Mouse (Mus musculus): ENCODE data around the gene Dmac2. TPM values are rescaled to one million over a fixed set of nuclear protein-coding genes. Genes with fewer than 3 reads are reported as not detected.

Gene Dmac2
- polyA plus RNA-seq, 1 experiment from 2014 or later, result 56.1 TPM

DNA sequence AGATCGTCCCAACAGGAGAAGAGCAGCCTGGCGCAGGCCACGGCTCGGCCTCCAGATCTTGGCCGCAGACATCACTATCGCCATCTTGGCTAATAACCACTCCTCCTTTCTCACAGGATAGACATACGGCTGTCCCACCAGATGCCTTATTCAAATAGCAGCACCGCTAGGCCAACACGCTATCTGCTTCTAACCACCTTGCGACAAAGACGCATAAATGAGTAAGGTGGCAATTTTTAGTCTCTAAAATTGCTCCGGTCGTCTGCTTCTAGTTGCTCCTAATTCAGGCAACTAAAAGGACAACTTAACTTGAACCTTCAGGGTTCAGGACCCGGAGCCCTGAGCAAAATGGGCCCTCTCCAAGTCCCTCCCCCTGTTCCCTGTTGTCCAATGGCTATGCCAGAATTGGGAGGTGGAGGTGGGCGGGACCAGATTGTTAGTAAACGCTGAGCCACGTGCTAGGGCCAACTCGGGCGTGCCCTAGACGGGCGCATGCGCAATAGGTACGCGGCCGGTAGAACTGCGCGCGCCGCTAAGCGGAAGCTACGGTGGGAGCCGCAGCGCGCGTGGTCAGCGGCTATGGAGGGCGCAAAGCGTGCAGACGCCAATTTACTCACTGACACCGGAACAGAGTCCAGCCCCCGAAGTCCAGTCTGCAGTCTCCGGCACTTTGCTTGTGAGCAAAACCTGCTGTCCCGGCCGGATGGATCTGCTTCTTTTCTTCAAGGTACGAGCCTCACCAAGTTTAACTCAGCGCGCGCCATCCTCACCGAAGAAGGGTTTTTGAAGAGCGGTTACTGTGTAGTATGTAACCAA is 39.7 kb downstream of the Dmac2 start, which contains the start of the genes Bckdha and Exosc5:
Gene Bckdha (minus strand): TSS at position 325 of the 816 bp plus-strand sequence.
Gene Exosc5 (plus strand): TSS at position 508 of the 816 bp plus-strand sequence.
- ATAC-seq (replicated peaks; ENCODE audit: low FRiP score), result peak; percentile 99
- Histone ChIP-seq H3K27me3 (no peaks in the 10 kb centered on the region), H3K9me3 (replicated peaks) (no peaks in the 10 kb centered on the region), H3K4me1 (peaks cover 32% of the 10 kb centered on the region), H3K4me3 (replicated peaks) (peak within 1 kb of the TSS; percentile 72), H3K27ac (peak within 1 kb of the TSS; percentile 82), H3K36me3 (peaks cover 28% of the 10 kb centered on the region), H3K4me2 (peak within 1 kb of the TSS; percentile 84), H3K9ac (peak within 1 kb of the TSS; percentile 72)
- under 1% methylated on average over 50 of the region's 50 CpGs for WGBS

- WGBS, result 92% methylated on average over 8 of the region's 8 CpGs
- peaks cover 83% of the 10 kb centered on the region for H3K36me3 ChIP-seq
- ATAC-seq (replicated peaks; ENCODE audit: low FRiP score), result no peak
These were observed 47.2 kb downstream of the Dmac2 start for GRCm38 (mm10) chr7:25666381-25666780.

GRCm38 (mm10) chr7:25669158-25669557 is 49.9 kb downstream of the Dmac2 start:
- peaks cover 18% of the 10 kb centered on the region for H3K27me3 ChIP-seq
- no peak overlapping the region for H3K27ac ChIP-seq
- H3K4me2 ChIP-seq, result no peak overlapping the region
- no peak for ATAC-seq (replicated peaks; ENCODE audit: low FRiP score)
- H3K4me1 ChIP-seq, result no peaks in the 10 kb centered on the region
- H3K4me3 ChIP-seq (replicated peaks), result no peak overlapping the region
- peaks cover 55% of the 10 kb centered on the region for H3K36me3 ChIP-seq
- H3K9ac ChIP-seq, result no peak overlapping the region
- H3K9me3 ChIP-seq (replicated peaks), result no peaks in the 10 kb centered on the region
- WGBS, result 88% methylated on average over 10 of the region's 10 CpGs

More at GRCm38 (mm10) chr7:25666381-25666780, 47.2 kb downstream of the Dmac2 start:
- H3K27ac ChIP-seq, result no peak overlapping the region
- H3K4me1 ChIP-seq, result no peaks in the 10 kb centered on the region
- no peaks in the 10 kb centered on the region for H3K27me3 ChIP-seq
- no peak overlapping the region for H3K4me3 ChIP-seq (replicated peaks)
- no peak overlapping the region for H3K9ac ChIP-seq
- no peaks in the 10 kb centered on the region for H3K9me3 ChIP-seq (replicated peaks)
- no peak overlapping the region for H3K4me2 ChIP-seq

- Histone ChIP-seq H3K27me3 (peaks cover 23% of the 10 kb centered on the region), H3K4me3 (replicated peaks) (no peak overlapping the region), H3K4me1 (peaks cover 4% of the 10 kb centered on the region), H3K36me3 (peaks cover 50% of the 10 kb centered on the region), H3K9ac (no peak overlapping the region), H3K9me3 (replicated peaks) (no peaks in the 10 kb centered on the region), H3K27ac (no peak overlapping the region), H3K4me2 (no peak overlapping the region)
- WGBS, result 79% methylated on average over 9 of the region's 9 CpGs
- ATAC-seq (replicated peaks; ENCODE audit: low FRiP score), result no peak
These were observed 50.4 kb downstream of the Dmac2 start for GRCm38 (mm10) chr7:25669631-25670030.

GRCm38 (mm10) chr7:25670096-25670495 is 50.9 kb downstream of the Dmac2 start:
- Histone ChIP-seq H3K36me3 (peaks cover 45% of the 10 kb centered on the region), H3K27me3 (peaks cover 27% of the 10 kb centered on the region), H3K4me2 (no peak overlapping the region), H3K27ac (no peak overlapping the region), H3K4me1 (peaks cover 8% of the 10 kb centered on the region), H3K9me3 (replicated peaks) (no peaks in the 10 kb centered on the region), H3K9ac (no peak overlapping the region), H3K4me3 (replicated peaks) (no peak overlapping the region)
- ATAC-seq (replicated peaks; ENCODE audit: low FRiP score), result no peak
- WGBS, result 95% methylated on average over 4 of the region's 4 CpGs

DNA sequence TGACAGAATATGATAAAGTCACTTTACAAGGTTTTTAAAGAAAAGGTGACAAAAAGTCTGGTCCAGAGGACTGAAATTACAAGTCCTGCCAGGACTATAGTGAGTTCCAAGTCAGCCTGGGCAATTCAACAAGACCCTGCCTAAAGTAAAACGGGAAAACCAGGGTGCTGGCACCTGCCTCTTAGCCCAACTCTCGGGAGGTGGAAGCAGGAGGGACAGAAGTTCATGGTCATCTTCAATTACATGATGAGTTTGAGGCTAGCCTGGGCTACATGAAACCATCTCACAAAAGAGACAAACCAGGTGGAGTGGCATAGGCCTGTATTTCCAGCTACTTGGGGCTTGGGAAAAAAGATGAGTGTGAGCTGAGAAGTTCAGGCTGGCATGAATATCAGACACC is 52.5 kb downstream of the Dmac2 start:
- peaks cover 43% of the 10 kb centered on the region for H3K27me3 ChIP-seq
- no peak for ATAC-seq (replicated peaks; ENCODE audit: low FRiP score)
- peaks cover 9% of the 10 kb centered on the region for H3K4me1 ChIP-seq
- 72% methylated on average over 2 of the region's 2 CpGs for WGBS
- H3K27ac ChIP-seq, result no peak overlapping the region
- peaks cover 30% of the 10 kb centered on the region for H3K36me3 ChIP-seq
- no peak overlapping the region for H3K9ac ChIP-seq
- no peak overlapping the region for H3K4me3 ChIP-seq (replicated peaks)
- H3K4me2 ChIP-seq, result no peak overlapping the region
- no peaks in the 10 kb centered on the region for H3K9me3 ChIP-seq (replicated peaks)

DNA sequence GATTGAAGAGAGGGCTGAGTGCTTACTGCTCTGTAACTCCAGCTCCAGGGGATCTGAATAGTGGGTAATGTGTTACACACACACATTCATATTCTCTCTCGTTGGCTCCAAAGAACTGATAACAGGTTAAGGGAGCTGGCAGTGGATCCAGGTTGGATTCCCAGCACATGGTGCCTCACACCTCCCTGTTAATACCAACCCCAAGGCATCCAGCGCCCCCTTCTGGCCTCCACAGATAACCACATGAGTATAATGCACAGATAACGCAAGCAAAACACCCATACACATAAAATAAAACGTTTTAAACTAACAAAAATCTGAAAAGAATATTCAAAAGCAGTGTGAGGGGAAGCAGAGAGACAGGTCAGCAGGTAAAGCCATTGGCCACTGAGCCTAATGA is 53.2 kb downstream of the Dmac2 start:
- H3K36me3 ChIP-seq, result peaks cover 23% of the 10 kb centered on the region
- no peaks in the 10 kb centered on the region for H3K9me3 ChIP-seq (replicated peaks)
- ATAC-seq (replicated peaks; ENCODE audit: low FRiP score), result no peak
- H3K4me3 ChIP-seq (replicated peaks), result no peak overlapping the region
- peaks cover 48% of the 10 kb centered on the region for H3K27me3 ChIP-seq
- peaks cover 9% of the 10 kb centered on the region for H3K4me1 ChIP-seq
- H3K4me2 ChIP-seq, result no peak overlapping the region
- no peak overlapping the region for H3K9ac ChIP-seq
- WGBS, result 59% methylated on average over 4 of the region's 4 CpGs
- no peak overlapping the region for H3K27ac ChIP-seq

DNA sequence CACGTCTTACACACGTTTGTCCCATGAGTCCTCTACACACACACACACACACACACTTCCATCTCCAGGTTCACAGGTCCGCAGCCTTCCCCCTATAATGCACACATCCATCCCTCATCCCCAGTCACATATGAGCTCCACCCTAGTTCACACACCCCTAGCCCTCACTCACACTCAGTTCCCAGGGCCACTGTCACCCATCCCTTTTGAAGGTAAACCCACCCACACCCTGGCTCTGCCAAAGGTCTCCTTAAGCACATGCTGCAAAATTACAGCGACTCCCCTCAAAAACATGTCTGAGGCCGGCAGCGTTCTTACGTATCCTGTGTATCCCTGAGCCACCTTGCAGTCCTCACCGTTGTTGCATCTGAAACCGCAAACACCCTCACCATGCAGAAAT is 55.1 kb downstream of the Dmac2 start:
- Histone ChIP-seq H3K9me3 (replicated peaks) (no peaks in the 10 kb centered on the region), H3K4me2 (peak overlapping the region; percentile 68), H3K4me1 (peaks cover 9% of the 10 kb centered on the region), H3K27ac (no peak overlapping the region), H3K27me3 (peaks cover 55% of the 10 kb centered on the region), H3K4me3 (replicated peaks) (peak overlapping the region; percentile 41), H3K36me3 (peaks cover 5% of the 10 kb centered on the region; the same call in 1 of the 2 replicates), H3K9ac (no peak overlapping the region)
- 19% methylated on average over 9 of the region's 9 CpGs for WGBS
- ATAC-seq (replicated peaks; ENCODE audit: low FRiP score), result no peak

DNA sequence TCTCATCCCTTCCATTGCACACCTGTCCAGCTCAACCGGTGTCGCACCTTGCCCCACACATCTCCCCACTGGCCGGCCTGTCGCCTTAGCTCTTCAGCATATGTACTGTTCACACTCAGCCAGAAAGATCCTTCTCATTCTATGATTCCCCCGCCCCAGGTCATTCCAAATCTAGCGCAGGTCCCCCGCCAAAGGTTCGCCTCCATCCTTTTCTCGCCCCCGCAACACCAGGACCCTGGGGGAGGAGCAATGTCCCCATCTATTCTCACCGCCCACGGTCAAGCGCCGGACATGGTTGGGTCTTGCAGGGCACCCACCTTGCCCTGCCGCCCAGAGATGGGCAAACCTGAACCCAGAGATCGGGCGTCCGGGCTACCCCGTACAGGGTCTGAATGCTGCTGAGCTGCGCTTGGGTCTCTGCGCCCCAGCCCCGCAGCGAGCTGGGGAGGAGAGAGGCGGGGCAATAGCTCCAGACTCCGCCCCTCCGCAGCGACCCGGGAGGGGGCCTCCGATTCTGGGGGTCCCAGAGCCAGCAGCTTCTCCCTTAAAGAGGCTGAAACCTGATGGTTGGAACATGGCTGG is 55.6 kb downstream of the Dmac2 start, which contains the start of gene Tmem91:
Gene Tmem91 (minus strand): TSS at position 448 of the 582 bp plus-strand sequence.
- H3K4me3 ChIP-seq (replicated peaks), result peak within 1 kb of the TSS; percentile 41
- 3% methylated on average over 29 of the region's 29 CpGs for WGBS
- H3K4me1 ChIP-seq, result peaks cover 11% of the 10 kb centered on the region
- H3K36me3 ChIP-seq, result peaks cover under 1% of the 10 kb centered on the region; the same call in 1 of the 2 replicates
- peaks cover 56% of the 10 kb centered on the region for H3K27me3 ChIP-seq
- peak within 1 kb of the TSS; percentile 68 for H3K4me2 ChIP-seq
- H3K9me3 ChIP-seq (replicated peaks), result no peaks in the 10 kb centered on the region
- ATAC-seq (replicated peaks; ENCODE audit: low FRiP score), result peak; percentile 37; the same call in 1 of the 2 replicates
- H3K27ac ChIP-seq, result no peak within 1 kb of the TSS
- peak within 1 kb of the TSS; percentile 34 for H3K9ac ChIP-seq

Other genes with a start within 250 kb of the Dmac2 start
- gene Cnfn, start 249.7 kb upstream of the Dmac2 start, polyA plus RNA-seq (2015; fragmentation: Nextera tagmentation; extraction: Ambion mirVana), result 2.7 and 4.8 TPM in 2 replicates
- gene Lipe, start 220.7 kb upstream of the Dmac2 start, polyA plus RNA-seq (2015; fragmentation: Nextera tagmentation; extraction: Ambion mirVana), result 9.6 and 12.2 TPM in 2 replicates
- gene Cxcl17, start 206.5 kb upstream of the Dmac2 start, polyA plus RNA-seq (2015; fragmentation: Nextera tagmentation; extraction: Ambion mirVana), result 0.45 and 0.84 TPM in 2 replicates
- 3.9 and 11.4 TPM in 2 replicates for gene Ceacam1, start 141.8 kb upstream of the Dmac2 start, polyA plus RNA-seq (2015; fragmentation: Nextera tagmentation; extraction: Ambion mirVana)
- gene Ceacam2, start 79.6 kb upstream of the Dmac2 start, polyA plus RNA-seq (2015; fragmentation: Nextera tagmentation; extraction: Ambion mirVana), result 0.09 TPM in 2 replicates
- 3.1 and 3.5 TPM in 2 replicates for gene Erich4, start 3.5 kb upstream of the Dmac2 start, polyA plus RNA-seq (2015; fragmentation: Nextera tagmentation; extraction: Ambion mirVana)
- 10.4 and 13.6 TPM in 2 replicates for gene B3gnt8, start 7.2 kb downstream of the Dmac2 start, polyA plus RNA-seq (2015; fragmentation: Nextera tagmentation; extraction: Ambion mirVana)
- gene Bckdha, start 39.6 kb downstream of the Dmac2 start, polyA plus RNA-seq (2015; fragmentation: Nextera tagmentation; extraction: Ambion mirVana), result 65.2 and 70.1 TPM in 2 replicates
- 81.2 and 87.5 TPM in 2 replicates for gene Exosc5, start 39.8 kb downstream of the Dmac2 start, polyA plus RNA-seq (2015; fragmentation: Nextera tagmentation; extraction: Ambion mirVana)
- 2.4 and 2.8 TPM in 2 replicates for gene Tmem91, start 55.8 kb downstream of the Dmac2 start, polyA plus RNA-seq (2015; fragmentation: Nextera tagmentation; extraction: Ambion mirVana)
- gene B9d2, start 61.4 kb downstream of the Dmac2 start, polyA plus RNA-seq (2015; fragmentation: Nextera tagmentation; extraction: Ambion mirVana), result 28.4 and 32.3 TPM in 2 replicates
- 3.0 and 3.1 TPM in 2 replicates for gene Tgfb1, start 67.6 kb downstream of the Dmac2 start, polyA plus RNA-seq (2015; fragmentation: Nextera tagmentation; extraction: Ambion mirVana)
- 22.2 and 26.2 TPM in 2 replicates for gene Ccdc97, start 99.7 kb downstream of the Dmac2 start, polyA plus RNA-seq (2015; fragmentation: Nextera tagmentation; extraction: Ambion mirVana)
- 61.3 and 65.0 TPM in 2 replicates for gene Hnrnpul1, start 135.3 kb downstream of the Dmac2 start, polyA plus RNA-seq (2015; fragmentation: Nextera tagmentation; extraction: Ambion mirVana)
- gene Axl, start 169.3 kb downstream of the Dmac2 start, polyA plus RNA-seq (2015; fragmentation: Nextera tagmentation; extraction: Ambion mirVana), result 81.9 and 91.5 TPM in 2 replicates
- 17.2 and 18.1 TPM in 2 replicates for gene Cyp2s1, start 197.5 kb downstream of the Dmac2 start, polyA plus RNA-seq (2015; fragmentation: Nextera tagmentation; extraction: Ambion mirVana)

Data from kidney, embryonic 15.5 days (tissue).